Mouse (Mus musculus): ENCODE measurements around the gene Vill.

Vill gene

GRCm38 (mm10) chr9:119080040-119080675 lies 27.6 kb downstream of the Vill start:
- DNase-seq (ENCODE audit: low spot score in 2 of 2): no peak

GRCm38 (mm10) chr9:119082039-119082438 lies 29.5 kb downstream of the Vill start:
- DNase-seq (ENCODE audit: low spot score in 2 of 2): no peak

- DNase-seq (ENCODE audit: low spot score in 2 of 2): no peak
Measured at GRCm38 (mm10) chr9:119082656-119083430, 30.3 kb downstream of the Vill start.

DNA sequence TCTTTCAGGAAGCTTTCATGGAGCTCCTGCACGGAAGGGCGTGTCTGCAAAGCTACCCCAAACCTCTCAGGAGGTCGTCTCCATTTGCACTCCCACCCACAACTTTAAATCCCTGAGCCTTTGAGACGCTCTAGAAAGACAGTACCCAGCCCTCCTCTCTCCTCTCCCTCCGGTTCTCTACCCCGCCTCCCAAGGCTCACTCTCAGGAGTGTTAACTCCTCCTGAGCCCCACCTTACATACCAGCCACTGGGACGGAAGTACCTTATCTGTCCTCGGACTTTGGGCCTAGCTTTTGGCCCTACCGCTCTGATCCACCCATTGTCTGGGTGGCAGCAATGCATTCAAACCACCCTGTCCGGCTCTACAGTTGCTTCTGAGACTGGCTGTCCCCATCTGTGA lies 31.4 kb downstream of the Vill start:
- no peak for DNase-seq (ENCODE audit: low spot score in 2 of 2)

DNA sequence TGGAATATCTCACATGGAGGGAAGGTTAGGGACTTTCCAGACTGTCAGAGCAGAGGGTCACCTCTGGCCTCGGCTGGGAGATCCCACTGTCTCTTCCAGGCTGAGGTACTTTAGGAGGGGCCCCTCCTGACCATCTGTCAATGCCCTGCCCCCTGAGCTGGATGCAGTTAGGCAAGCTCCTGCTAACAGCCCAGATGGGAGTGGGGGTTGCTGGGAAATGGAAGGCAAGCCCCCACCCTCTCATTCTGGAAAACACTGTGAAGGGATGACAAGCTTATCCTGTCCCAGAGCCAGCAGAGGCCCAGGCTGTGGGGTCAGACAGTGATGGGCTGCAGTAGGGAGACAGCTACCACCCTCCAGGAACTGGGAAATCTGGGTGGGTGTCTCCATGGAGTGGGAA lies 33.9 kb downstream of the Vill start:
- no peak for DNase-seq (ENCODE audit: low spot score in 2 of 2)

GRCm38 (mm10) chr9:119087309-119087708 lies 34.7 kb downstream of the Vill start:
- no peak for DNase-seq (ENCODE audit: low spot score in 2 of 2)

- DNase-seq (ENCODE audit: low spot score in 2 of 2): peak; percentile 63 to 73
Measured at GRCm38 (mm10) chr9:119088148-119088801, 35.7 kb downstream of the Vill start.

DNA sequence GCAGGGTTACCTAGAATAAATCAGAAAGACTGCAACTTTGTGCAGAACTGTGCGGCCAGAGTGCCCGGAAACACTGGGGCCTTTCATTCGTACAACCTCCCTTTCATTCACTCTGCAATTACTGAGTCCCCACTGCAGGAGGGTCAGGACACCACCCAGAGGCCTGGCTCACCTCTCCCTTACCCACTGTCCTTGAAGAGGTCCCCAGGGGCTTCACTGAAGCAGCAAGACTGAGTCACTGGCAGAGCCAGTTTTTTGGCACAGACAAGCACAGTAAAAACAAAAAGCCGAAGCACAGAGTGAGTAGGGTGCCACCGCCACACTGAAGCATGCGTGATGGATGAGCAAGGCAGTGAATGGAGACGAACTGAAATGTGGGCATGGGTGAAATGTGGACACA lies 36.9 kb downstream of the Vill start:
- DNase-seq (ENCODE audit: low spot score in 2 of 2): no peak

- DNase-seq (ENCODE audit: low spot score in 2 of 2): no peak
Measured at GRCm38 (mm10) chr9:119090462-119090861, 37.9 kb downstream of the Vill start.

DNA sequence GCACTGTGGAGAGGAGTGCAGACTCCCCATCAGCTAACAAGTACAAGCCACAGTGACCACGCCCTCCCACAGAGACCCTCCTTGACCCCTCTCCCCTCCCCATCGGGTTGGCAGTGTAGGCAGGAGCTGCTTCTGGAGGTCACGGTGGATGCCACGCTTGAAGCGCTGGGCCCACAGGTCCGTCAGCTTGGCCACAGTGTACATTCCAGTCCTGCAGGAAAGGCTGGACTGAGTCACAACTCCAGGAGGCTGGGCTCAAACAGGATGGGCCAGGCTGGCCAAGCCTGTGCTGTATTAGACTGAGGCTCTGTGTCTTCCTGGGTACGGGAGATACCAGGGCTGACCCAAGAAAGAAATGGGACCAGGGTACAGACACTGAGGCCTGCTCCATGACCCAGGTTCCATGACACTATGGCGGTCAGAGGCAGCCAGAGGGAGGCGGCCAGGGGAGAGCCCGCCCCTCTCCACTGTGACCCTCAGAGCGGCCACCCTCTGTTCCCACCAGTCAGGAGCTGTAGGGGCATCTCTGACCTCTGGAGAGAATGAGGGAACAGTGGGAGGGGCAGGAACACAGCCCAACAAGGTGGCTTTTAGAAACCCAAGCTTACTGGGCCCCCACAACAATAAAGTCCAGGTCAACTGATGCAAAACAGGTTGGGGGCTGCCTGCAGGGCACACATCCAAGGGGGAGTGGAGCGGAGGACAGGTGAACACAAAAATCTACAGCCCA lies 39.2 kb downstream of the Vill start:
- DNase-seq (ENCODE audit: low spot score in 2 of 2): no peak

- DNase-seq (ENCODE audit: low spot score in 2 of 2): peak; percentile 58 to 67
Measured at GRCm38 (mm10) chr9:119092473-119093418, 40.2 kb downstream of the Vill start.

- peak; percentile 74 to 84 for DNase-seq (ENCODE audit: low spot score in 2 of 2)
Measured at GRCm38 (mm10) chr9:119093419-119094295, 41.1 kb downstream of the Vill start, which contains the start of gene Plcd1. TSS of gene Plcd1 (minus strand) at chr9:119093502.

DNA sequence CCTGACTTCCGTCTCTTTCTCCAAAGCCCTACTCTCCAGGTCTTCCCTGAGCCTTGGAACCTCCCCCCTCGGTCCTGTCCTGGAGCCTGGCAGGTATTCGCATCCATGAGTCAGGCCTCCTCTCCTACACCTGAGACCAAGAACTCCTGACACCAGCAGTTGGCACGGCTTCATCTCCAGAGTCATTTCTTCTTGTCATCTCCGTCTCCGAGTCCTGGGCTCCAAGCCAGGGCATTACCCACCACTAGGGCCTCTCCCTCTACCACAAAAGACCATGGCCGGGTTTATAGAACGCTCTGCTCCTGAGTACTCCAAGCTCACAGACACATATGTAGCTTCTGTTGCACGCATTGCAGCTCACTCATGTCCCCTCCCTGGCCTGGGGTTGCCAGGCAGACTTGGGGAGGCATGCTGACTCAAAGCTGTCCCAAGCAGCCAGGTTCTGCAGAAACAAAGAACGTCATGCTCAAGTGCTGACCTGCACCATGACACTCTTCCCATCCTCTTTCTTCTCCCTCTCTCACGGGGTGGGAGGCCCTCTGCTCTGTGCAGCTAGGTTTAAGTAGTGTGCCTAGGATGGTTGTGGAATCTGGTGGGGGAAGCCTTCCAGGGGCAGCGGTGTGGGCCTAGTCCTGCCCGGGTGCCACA lies 42.0 kb downstream of the Vill start:
- no peak for DNase-seq (ENCODE audit: low spot score in 2 of 2)

- peak in 1 of 2 experiments; percentile 51 for DNase-seq (ENCODE audit: low spot score in 2 of 2)
Measured at GRCm38 (mm10) chr9:119100177-119100898, 47.8 kb downstream of the Vill start.

DNA sequence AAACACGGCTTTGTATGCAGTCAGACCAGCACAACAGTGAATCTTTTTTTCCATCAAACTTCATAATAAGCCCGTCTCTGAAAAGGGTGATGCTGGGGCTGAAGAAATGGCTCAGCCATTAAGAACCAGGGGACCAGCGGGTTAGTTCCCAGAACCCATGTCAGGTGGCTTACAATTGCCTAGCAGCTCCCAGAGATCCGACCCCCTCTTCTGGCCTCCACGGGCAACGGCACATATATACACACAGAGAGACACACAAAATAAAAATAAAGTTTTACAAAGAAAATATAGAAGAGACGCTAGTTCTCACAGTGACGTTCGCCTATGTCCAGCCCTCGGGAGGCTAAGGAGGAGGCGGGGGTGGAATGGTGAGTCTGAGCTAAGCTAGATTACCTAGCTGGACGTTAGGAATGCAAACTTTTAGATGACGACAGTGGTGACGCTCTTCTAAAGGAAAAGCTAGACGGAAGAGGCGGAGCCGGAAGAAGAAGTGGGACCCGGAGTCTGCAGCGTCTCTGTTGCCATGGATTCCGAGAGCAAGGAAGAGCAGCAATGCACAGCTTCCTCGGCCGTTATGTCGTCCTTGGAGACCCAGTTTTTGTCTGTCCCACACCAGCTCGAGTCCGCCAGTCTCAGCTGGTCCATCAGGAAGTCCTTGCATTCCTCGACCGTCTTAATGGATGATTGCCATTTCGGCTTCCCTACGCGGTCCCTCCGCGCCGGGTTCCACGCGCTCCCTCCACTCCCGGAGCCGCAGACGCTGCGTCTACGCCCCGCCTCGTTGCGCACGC lies 49.6 kb downstream of the Vill start, which contains the start of gene Dlec1:
Gene Dlec1 (plus strand): TSS at position 487 of the 791 bp plus-strand sequence.
- DNase-seq (ENCODE audit: low spot score in 2 of 2): peak; percentile 80 to 88

DNA sequence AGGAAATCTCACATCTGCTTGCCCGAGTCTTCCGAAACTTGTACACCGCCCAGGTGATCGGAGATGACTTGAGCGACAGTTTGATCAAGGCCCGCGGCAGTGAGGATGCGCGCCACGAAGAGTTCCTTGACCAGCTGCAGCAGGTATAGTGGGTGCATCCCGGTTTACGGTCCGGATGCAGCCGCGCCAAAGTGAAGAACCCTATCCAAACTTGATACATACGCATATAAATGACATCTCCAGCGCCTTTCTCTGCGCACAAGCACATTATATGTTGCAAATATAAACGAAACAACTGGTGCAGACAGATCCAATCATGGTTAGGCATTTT lies 50.2 kb downstream of the Vill start:
- no peak for DNase-seq (ENCODE audit: low spot score in 2 of 2)

DNA sequence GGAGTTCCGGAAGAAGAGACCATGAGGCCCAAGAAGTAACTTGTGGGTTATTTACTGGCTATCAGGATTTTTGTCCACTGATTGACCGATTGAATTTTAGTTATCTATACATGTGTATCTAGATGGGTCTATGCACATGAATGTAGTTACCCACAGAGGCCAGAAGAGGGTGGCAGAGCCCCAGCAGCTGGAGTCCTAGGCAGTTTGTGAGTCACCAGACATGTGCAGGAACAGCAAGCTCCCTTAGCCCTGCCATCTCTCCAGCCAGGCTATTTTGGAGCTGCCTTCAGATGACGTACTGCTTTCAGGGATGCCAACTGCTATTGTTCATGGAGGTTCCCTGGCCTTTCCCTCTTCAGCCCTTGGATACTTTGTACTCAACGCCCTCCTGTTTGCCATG lies 55.0 kb downstream of the Vill start:
- DNase-seq (ENCODE audit: low spot score in 2 of 2): no peak

Data from right cerebral cortex, adult 2 months (tissue).